Mouse (Mus musculus): ENCODE measurements around the gene Palm2.

- no peak for TF ChIP-seq POLR2A (IDR thresholded peaks at IDR 0.05; ENCODE audit: borderline replicate concordance, extremely low read depth, insufficient read depth, insufficient read length, poor library complexity, severe bottlenecking)
- no peak for TF ChIP-seq CTCF (IDR thresholded peaks at IDR 0.05; ENCODE audit: borderline replicate concordance, extremely low read depth, insufficient read depth, insufficient read length)
Measured at GRCm38 (mm10) chr4:57687583-57687982, 253.5 kb downstream of the Palm2 start.

Measured in brain, embryonic 14.5 days (tissue).